Mouse (Mus musculus): ENCODE measurements around the gene Trim47. TPM values are rescaled to one million over a fixed set of nuclear protein-coding genes. Genes with fewer than 3 reads are reported as not detected.
"Not testable (repeated sequence)": the region's sequence is repeated elsewhere in the genome, so short reads cannot be mapped to it uniquely, and the experiment has no call there.

The Trim47 gene
- polyA plus RNA-seq, 1 experiment from 2014 or later: 76.1 TPM

DNA sequence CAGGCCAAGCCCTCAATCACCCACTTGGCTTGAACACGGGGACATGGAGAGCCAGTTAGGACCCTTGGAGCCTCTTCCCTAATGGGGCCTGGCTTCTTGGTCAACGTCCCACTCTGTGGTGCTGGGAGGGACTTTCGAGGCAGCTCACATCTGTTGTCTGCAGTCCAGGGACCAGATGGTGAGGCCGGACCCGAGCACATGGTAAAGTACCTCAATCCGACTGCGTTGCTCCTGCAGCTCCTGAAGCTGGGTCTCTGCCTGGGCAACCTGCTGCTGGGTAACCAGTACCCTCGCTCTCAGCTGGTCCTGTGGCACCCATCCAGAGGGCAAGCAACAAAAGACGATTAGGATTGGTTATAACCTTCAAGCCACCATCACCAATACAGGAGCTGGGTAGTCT lies 976 bp upstream of the Trim47 start:
- DNase-seq (ENCODE audit: low read depth, low spot score) (no peak), ATAC-seq (no peak)
- no peak for TF ChIP-seq CTCF (IDR thresholded peaks at IDR 0.05)
- ChIA-PET POLR2A (interaction anchor here (0.9 to 1.2 kb wide), 2 partner anchors 37 to 105 kb away, joined by 3 to 4 read pairs; no protein-coding TSS in a partner anchor), CTCF (interaction anchor here (1.2 to 1.9 kb wide), 2 partner anchors 11 to 18 kb away, joined by 3 to 4 read pairs; partner anchors contain the start of gene Mrpl38)
- in situ Hi-C loops (cut with MboI; ENCODE audit: low pct_unique_long_range_greater_than_20kb): no loop called here
- H3K27me3 ChIP-seq: no peaks in the 10 kb centered on the region

DNA sequence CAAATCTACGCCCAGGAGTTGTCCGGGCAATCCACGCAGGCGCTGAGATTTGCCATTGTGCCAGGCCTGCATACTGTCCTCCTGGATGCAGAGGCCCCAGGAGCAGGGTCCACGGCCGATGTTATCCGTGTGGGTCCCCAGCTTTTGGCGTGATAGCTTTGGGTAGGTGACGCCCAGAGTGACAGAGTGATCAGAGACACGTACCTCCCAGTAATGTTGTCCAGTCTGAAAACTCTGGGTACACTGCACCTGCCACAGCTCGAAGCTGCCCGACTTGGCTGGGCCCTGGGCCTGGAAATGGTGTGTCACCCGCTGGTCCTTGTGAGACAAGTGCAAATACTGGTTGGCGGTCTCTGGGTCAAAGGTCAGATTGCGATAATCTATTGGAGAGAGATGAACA lies 749 bp downstream of the Trim47 start:
- in situ Hi-C loops (cut with MboI; ENCODE audit: low pct_unique_long_range_greater_than_20kb): no loop called here
- ChIA-PET POLR2A (no interaction called here), CTCF (interaction anchor here (1.3 kb wide), 1 partner anchor 16 kb away, joined by 4 read pairs; no protein-coding TSS in a partner anchor)
- TF ChIP-seq CTCF (IDR thresholded peaks at IDR 0.05): no peak
- DNase-seq (ENCODE audit: low read depth, low spot score): no peak
- ATAC-seq: no peak
- H3K27me3 ChIP-seq: no peaks in the 10 kb centered on the region

GRCm38 (mm10) chr11:116121731-116122245 lies 5.2 kb downstream of the Trim47 start:
- POLR2A ChIA-PET; ATAC-seq; H3K27me3 ChIP-seq; DNase-seq (ENCODE audit: low read depth, low spot score); in situ Hi-C loops (cut with MboI; ENCODE audit: low pct_unique_long_range_greater_than_20kb): not testable (repeated sequence)
- CTCF ChIA-PET: interaction anchor here (0.9 to 4.1 kb wide), 2 partner anchors 10 to 11 kb away, joined by 3 to 18 read pairs; no protein-coding TSS in a partner anchor

- no peak for ATAC-seq
- no peak for DNase-seq (ENCODE audit: low read depth, low spot score)
- no peaks in the 10 kb centered on the region for H3K27me3 ChIP-seq
- in situ Hi-C loops (cut with MboI; ENCODE audit: low pct_unique_long_range_greater_than_20kb): no loop called here
- CTCF ChIA-PET: interaction anchor here (0.6 to 1.0 kb wide), 2 partner anchors 16 to 21 kb away, joined by 3 read pairs; no protein-coding TSS in a partner anchor
- TF ChIP-seq CTCF (IDR thresholded peaks at IDR 0.05): no peak
- POLR2A ChIA-PET: interaction anchor here (0.6 kb wide), 2 partner anchors 32 to 94 kb away, joined by 3 to 5 read pairs; no protein-coding TSS in a partner anchor
Observed at GRCm38 (mm10) chr11:116117819-116118218, 9.2 kb downstream of the Trim47 start.

DNA sequence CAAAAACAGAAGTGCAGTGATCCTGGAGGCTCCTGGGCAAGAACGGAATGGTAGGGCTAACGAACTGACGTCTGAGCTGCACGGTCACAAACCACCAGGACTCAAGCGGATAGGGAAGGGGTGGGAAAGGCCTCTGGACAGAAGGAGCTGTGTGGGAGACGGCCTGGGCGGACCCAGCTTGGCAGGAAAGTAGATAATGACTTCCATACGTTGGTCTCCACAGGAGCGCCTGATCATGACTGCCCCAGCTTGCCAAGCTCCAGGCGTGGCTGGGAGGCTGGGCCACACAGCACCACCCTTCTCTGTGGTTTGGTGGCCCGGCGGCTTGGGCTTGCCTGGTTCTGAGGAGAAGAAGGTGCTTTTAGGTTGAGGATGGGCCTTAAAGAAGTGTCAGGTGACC lies 9.8 kb downstream of the Trim47 start:
- ATAC-seq (no peak), DNase-seq (ENCODE audit: low read depth, low spot score) (no peak)
- TF ChIP-seq CTCF (IDR thresholded peaks at IDR 0.05): no peak
- no peaks in the 10 kb centered on the region for H3K27me3 ChIP-seq
- ChIA-PET CTCF (interaction anchor here (0.6 to 1.0 kb wide), 2 partner anchors 16 to 21 kb away, joined by 3 read pairs; no protein-coding TSS in a partner anchor), POLR2A (interaction anchor here (0.6 to 0.8 kb wide), 2 partner anchors 14 to 51 kb away, joined by 3 to 4 read pairs; partner anchors contain the start of gene Trim65)
- in situ Hi-C loops (cut with MboI; ENCODE audit: low pct_unique_long_range_greater_than_20kb): no loop called here

DNA sequence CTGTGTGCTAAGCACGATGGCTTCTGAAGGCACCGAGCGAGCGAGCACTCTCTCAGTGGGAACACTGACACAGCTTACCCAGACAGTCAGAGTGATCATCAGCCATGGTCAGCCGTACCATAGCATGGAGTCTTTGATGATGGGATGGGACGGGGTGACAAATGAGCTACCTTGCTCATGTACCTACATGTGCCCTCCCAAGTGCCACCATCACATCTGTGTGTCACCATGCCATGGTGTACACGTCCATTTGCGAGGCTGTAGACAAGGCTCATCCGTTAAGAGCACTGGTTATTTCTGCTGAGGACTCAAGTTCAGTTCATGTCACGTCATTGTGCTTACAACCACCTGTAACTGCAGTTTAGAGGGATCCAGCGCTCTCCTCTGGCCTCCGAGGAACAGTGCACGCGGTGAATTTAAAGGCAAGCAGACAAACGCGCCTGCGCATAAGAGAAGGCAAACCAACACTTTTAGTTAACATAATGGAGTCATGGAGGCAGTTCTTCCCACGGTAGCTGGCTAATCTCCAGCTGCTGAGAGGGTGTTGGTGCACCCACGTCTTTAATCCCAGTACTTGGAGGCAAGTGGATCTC lies 15.3 kb downstream of the Trim47 start:
- in situ Hi-C loops (cut with MboI; ENCODE audit: low pct_unique_long_range_greater_than_20kb): no loop called here
- ChIA-PET CTCF (interaction anchor here (0.8 to 2.9 kb wide), 3 partner anchors 10 to 27 kb away, joined by 3 to 18 read pairs (median 3); partner anchors contain the start of genes Mrpl38 and Trim65), POLR2A (interaction anchor here (1.0 kb wide), 1 partner anchor 14 kb away, joined by 3 read pairs; no protein-coding TSS in a partner anchor)
- no peak for ATAC-seq
- TF ChIP-seq CTCF (IDR thresholded peaks at IDR 0.05): no peak
- no peak for DNase-seq (ENCODE audit: low read depth, low spot score)
- no peaks in the 10 kb centered on the region for H3K27me3 ChIP-seq

DNA sequence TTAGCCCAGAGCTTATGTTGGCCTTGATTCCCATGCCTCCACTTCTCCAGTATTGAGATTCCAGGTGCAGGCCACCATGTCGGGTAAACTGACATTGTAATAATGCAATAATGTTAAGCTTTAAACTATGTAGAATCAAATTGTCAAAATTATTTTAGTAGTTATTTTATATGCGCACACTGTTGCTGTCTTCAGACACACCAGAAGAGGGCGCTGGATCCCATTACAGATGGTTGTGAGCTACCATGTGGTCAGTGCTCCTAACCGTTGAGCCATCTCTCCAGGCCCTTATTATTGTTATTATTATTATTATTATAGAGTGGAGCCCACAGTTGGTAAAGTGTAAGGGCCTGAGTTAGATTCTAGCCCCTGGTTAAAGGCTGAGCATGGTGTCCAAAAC lies 15.9 kb downstream of the Trim47 start:
- ATAC-seq (no peak), DNase-seq (ENCODE audit: low read depth, low spot score) (no peak)
- in situ Hi-C loops (cut with MboI; ENCODE audit: low pct_unique_long_range_greater_than_20kb): no loop called here
- no peak for TF ChIP-seq CTCF (IDR thresholded peaks at IDR 0.05)
- CTCF ChIA-PET: interaction anchor here (0.8 to 2.9 kb wide), 3 partner anchors 10 to 28 kb away, joined by 3 to 18 read pairs (median 4); partner anchors contain the start of genes Mrpl38 and Trim47
- no peaks in the 10 kb centered on the region for H3K27me3 ChIP-seq
- POLR2A ChIA-PET: interaction anchor here (1.0 to 1.3 kb wide), 2 partner anchors 9 to 13 kb away, joined by 3 to 5 read pairs; no protein-coding TSS in a partner anchor

DNA sequence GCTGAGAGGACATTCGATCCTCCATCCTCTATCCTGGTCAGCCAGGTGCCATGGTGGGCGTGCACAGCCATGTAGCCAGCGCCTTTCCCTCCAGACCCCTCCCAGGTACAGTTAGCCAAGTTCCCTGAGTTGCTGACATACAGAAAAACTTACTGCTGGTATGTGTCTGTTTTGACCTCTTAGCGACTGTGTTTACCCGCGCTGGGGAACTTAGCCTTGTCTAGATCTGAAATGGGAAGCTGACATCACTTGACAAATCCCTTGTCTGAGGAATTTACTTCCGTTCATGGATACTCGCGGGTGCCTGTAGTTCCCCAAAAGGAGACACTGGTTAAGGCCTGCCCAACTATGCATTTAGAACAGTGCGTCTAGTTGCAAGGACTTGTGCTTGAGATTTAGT lies 16.5 kb downstream of the Trim47 start:
- CTCF ChIA-PET: interaction anchor here (1.0 to 2.9 kb wide), 2 partner anchors 11 to 16 kb away, joined by 4 to 18 read pairs; partner anchors contain the start of gene Trim47
- in situ Hi-C loops (cut with MboI; ENCODE audit: low pct_unique_long_range_greater_than_20kb): no loop called here
- peak; percentile 3 for ATAC-seq

DNA sequence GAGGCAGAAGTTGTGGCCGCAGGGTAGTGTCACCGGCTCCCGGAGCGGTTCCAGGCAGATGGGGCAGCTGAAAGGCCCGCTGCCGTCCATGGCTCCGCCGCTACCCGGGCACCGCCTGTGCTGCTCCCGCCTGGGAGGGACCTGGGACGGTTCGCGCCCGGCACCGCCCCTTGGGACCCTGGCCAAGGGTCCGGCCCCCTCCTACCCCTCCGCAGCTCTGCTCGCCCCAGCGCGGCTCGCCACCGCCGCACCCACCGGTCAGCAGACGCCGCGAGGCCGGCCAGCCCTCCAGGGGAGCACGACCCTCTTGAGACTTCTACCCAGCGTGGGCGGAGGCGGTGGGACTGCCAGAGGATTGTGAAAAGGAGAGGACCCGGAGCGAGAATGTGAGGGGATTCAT lies 16.9 kb downstream of the Trim47 start:
- DNase-seq (ENCODE audit: low read depth, low spot score) (no peak), ATAC-seq (peak; percentile 55)
- no peak for TF ChIP-seq CTCF (IDR thresholded peaks at IDR 0.05)
- ChIA-PET POLR2A (interaction anchor here (1.0 to 2.3 kb wide), 5 partner anchors 10 to 88 kb away, joined by 3 to 12 read pairs (median 5); no protein-coding TSS in a partner anchor), CTCF (interaction anchor here (1.0 to 2.9 kb wide), 3 partner anchors 11 to 19 kb away, joined by 4 to 18 read pairs (median 4); partner anchors contain the start of gene Trim47)
- H3K27me3 ChIP-seq: no peaks in the 10 kb centered on the region
- in situ Hi-C loops (cut with MboI; ENCODE audit: low pct_unique_long_range_greater_than_20kb): no loop called here

More for the DNA sequence above, 16.5 kb downstream of the Trim47 start:
- H3K27me3 ChIP-seq: no peaks in the 10 kb centered on the region
- POLR2A ChIA-PET: interaction anchor here (1.0 to 1.9 kb wide), 4 partner anchors 9 to 77 kb away, joined by 3 to 5 read pairs (median 4); no protein-coding TSS in a partner anchor
- no peak for TF ChIP-seq CTCF (IDR thresholded peaks at IDR 0.05)
- DNase-seq (ENCODE audit: low read depth, low spot score): no peak

- in situ Hi-C loops (cut with MboI; ENCODE audit: low pct_unique_long_range_greater_than_20kb): no loop called here
- POLR2A ChIA-PET: interaction anchor here (0.6 to 2.3 kb wide), 6 partner anchors 10 to 87 kb away, joined by 3 to 12 read pairs (median 4); no protein-coding TSS in a partner anchor
- TF ChIP-seq CTCF (IDR thresholded peaks at IDR 0.05): no peak
- no peak for DNase-seq (ENCODE audit: low read depth, low spot score)
- CTCF ChIA-PET: interaction anchor here (1.0 to 2.9 kb wide), 4 partner anchors 12 to 22 kb away, joined by 3 to 18 read pairs (median 4); partner anchors contain the start of gene Wbp2
- ATAC-seq: peak; percentile 24
- no peaks in the 10 kb centered on the region for H3K27me3 ChIP-seq
Observed at GRCm38 (mm10) chr11:116109441-116110081, 17.4 kb downstream of the Trim47 start.

Measured in Patski (cell line).